Mouse (Mus musculus) midbrain, embryonic 10.5 days (tissue): ENCODE data around the gene Gm20425. TPM values are rescaled to one million over a fixed set of nuclear protein-coding genes. Genes with fewer than 3 reads are reported as not detected.
A peak's percentile ranks its signal among the peaks of the same experiment; 100 is the strongest.

Source experiments
- DNase-seq: peaks from one replicate; pipeline ENCODE4 v3.0.0-alpha.2; 2017; ENCODE audit warnings: low spot score
- H3K27ac ChIP-seq: fragments of 300-500 bp; sonication (generic); replicated peaks from 2 replicates; pipeline ENCODE4 v1.5.1; 2016; ENCODE audit warnings: mild to moderate bottlenecking
- H3K27me3 ChIP-seq: fragments of 300-500 bp; sonication (generic); 2 replicates; pipeline ENCODE4 v1.6.1; 2016; ENCODE audit warnings: low read depth, mild to moderate bottlenecking; ENCODE audit not compliant: poor library complexity, severe bottlenecking
- H3K36me3 ChIP-seq: fragments of 300-500 bp; sonication (generic); 2 replicates; pipeline ENCODE4 v1.6.1; 2016; ENCODE audit warnings: mild to moderate bottlenecking, moderate library complexity
- H3K4me1 ChIP-seq: fragments of 300-500 bp; sonication (generic); 2 replicates; pipeline ENCODE4 v1.6.1; 2016
- H3K4me3 ChIP-seq: fragments of 300-500 bp; sonication (generic); 2 replicates; pipeline ENCODE4 v1.5.1; 2016; ENCODE audit warnings: mild to moderate bottlenecking, moderate library complexity
- H3K9me3 ChIP-seq: fragments of 300-500 bp; sonication (generic); replicated peaks from 2 replicates; pipeline ENCODE4 v1.6.1; 2016; ENCODE audit warnings: mild to moderate bottlenecking
- WGBS: fragments of 180-500 bp; shearing (Covaris S2); methylation state at CpG from one replicate; pipeline ENCODE4 v1.1.7; 2016; 5-methylcytosine and 5-hydroxymethylcytosine counted together
- polyA plus RNA-seq: library from polyadenylated mRNA; unstranded; fragments of >200 nt; fragmentation: Nextera tagmentation; extraction: Ambion mirVana; gene quantifications from 2 replicates; pipeline ENCODE4 v1.2.1, GENCODE M21; 2016

The Gm20425 gene
- polyA plus RNA-seq, 1 experiment from 2014 or later: not detected

DNA sequence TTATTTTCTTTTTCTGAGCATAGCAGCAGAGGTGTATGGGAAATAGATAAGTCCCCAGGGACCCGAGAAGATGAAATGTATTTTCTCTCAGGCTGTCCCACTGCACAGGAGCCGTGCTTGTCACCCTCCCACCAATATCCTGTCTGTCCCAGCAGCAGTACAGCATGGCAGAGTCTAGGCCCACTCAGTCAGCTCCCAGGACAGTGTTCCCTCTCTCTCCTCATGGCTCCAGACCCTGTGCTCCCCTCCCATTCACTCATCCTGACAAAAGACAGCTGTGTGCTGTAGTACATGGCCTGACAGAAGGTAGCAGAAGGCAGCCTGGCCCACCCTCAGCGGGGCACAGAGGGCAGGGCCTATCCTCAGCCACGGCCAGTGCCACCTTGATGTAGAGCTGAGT is 86.2 kb downstream of the Gm20425 start:
- Histone ChIP-seq H3K9me3 (no peaks in the 10 kb centered on the region), H3K4me3 (no peak overlapping the region), H3K27ac (peak overlapping the region; percentile 70), H3K4me1 (peaks cover 50% of the 10 kb centered on the region), H3K36me3 (peaks cover 23% of the 10 kb centered on the region), H3K27me3 (no peaks in the 10 kb centered on the region)
- 70% methylated on average over 4 of the region's 4 CpGs for WGBS
- no peak for DNase-seq

DNA sequence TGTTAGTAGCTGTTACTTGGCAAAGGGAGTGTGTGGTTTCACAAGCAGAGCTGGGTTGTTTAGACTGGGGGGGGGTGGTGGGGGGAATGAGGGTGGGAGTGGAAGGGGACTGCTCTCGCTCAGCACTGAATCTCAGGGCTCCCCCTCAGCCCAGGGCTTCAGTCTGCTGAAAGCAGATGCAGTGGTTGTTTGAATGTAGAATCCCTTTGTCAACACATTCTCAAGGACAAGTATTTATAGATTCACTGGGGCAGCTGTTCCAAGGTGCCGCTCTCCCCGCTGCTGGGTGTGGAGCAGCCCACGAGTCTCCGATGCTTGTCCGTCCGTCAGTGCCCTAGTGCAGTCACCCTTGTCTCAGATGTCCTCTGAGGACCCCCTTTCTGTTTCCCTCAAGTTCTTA is 88.8 kb downstream of the Gm20425 start:
- DNase-seq: no peak
- Histone ChIP-seq H3K4me1 (peaks cover 46% of the 10 kb centered on the region), H3K27ac (no peak overlapping the region), H3K27me3 (no peaks in the 10 kb centered on the region), H3K4me3 (no peak overlapping the region), H3K36me3 (peaks cover 23% of the 10 kb centered on the region), H3K9me3 (no peaks in the 10 kb centered on the region)
- WGBS: 87% methylated on average over 7 of the region's 7 CpGs

DNA sequence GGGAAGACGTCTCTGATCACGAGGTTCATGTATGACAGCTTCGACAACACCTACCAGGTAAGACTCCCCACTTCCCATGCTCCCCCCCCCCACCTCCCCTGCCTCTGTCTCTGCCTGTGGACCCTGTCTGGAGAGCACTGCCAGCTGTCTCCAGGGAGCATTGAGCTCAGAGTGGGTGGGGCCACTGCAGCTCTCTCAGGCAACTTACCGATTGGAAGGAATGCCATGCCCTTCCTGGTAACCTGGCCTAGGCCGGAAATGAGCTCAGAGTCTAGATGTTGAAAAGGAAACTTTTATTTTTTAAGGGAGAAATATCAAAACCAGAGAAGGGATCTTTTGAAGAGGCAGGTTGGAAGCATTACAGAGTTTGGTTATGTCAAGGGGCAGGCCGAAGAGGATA is 89.7 kb downstream of the Gm20425 start:
- WGBS: 91% methylated on average over 6 of the region's 6 CpGs
- H3K36me3 ChIP-seq: peaks cover 23% of the 10 kb centered on the region

More for the DNA sequence above, 89.7 kb downstream of the Gm20425 start:
- Histone ChIP-seq H3K4me1 (peaks cover 43% of the 10 kb centered on the region), H3K4me3 (no peak overlapping the region), H3K27ac (0 out of 2 replicates have a peak overlapping the region, but pooled peaks have one; percentile 0), H3K27me3 (no peaks in the 10 kb centered on the region), H3K9me3 (no peaks in the 10 kb centered on the region)
- no peak for DNase-seq

Other genes starting within 250 kb of the Gm20425 start
- 0.17 and 0.25 TPM in 2 replicates for gene Slco2a1, start 241.6 kb downstream of the Gm20425 start, polyA plus RNA-seq
- gene Rab6b, start 118.5 kb downstream of the Gm20425 start, polyA plus RNA-seq: 12.3 and 19.9 TPM in 2 replicates
- gene Srprb, start 28.2 kb downstream of the Gm20425 start, polyA plus RNA-seq: 68.2 and 68.4 TPM in 2 replicates
- gene Trf, start 137 bp upstream of the Gm20425 start, polyA plus RNA-seq: 14.6 and 20.6 TPM in 2 replicates
- 3.5 and 4.5 TPM in 2 replicates for gene 1300017J02Rik, start 74.8 kb upstream of the Gm20425 start, polyA plus RNA-seq
- 78.9 and 79.3 TPM in 2 replicates for gene Topbp1, start 74.9 kb upstream of the Gm20425 start, polyA plus RNA-seq
- gene Cdv3, start 135.5 kb upstream of the Gm20425 start, polyA plus RNA-seq: 166 and 168 TPM in 2 replicates